Mouse (Mus musculus) hindbrain, embryonic 15.5 days (tissue): ENCODE measurements at regions not wholly inside any gene's neighbourhood (a gene's known extent, or its start where the extent isn't known, plus 50 kb on each side); places are given as distances from the start of the nearest gene placed in this dataset.

ENCODE experiments used
- ATAC-seq: fragments of 200-750 bp; cut with Nextera tagmentation; 2 replicates; pipeline ENCODE4 v1.8.0; 2017; ENCODE audit warnings: low read depth, moderate number of reproducible peaks, moderate TSS enrichment; ENCODE audit not compliant: low FRiP score
- H3K27ac ChIP-seq: fragments of 300-500 bp; sonication (generic); replicated peaks from 2 replicates; pipeline ENCODE4 v1.5.1; 2015; ENCODE audit warnings: mild to moderate bottlenecking, inconsistent platforms
- H3K27me3 ChIP-seq: fragments of 300-500 bp; sonication (generic); 2 replicates; pipeline ENCODE4 v1.6.1; 2015; ENCODE audit warnings: control low read depth, inconsistent platforms
- H3K36me3 ChIP-seq: fragments of 300-500 bp; sonication (generic); 2 replicates; pipeline ENCODE4 v1.6.1; 2015; ENCODE audit warnings: control low read depth, inconsistent platforms
- H3K4me1 ChIP-seq: fragments of 300-500 bp; sonication (generic); replicated peaks from 2 replicates; pipeline ENCODE4 v1.6.1; 2015; ENCODE audit warnings: control low read depth, inconsistent platforms
- H3K4me2 ChIP-seq: fragments of 300-500 bp; sonication (generic); 2 replicates; pipeline ENCODE4 v1.6.1; 2015; ENCODE audit warnings: moderate library complexity, mild to moderate bottlenecking, inconsistent platforms
- H3K4me3 ChIP-seq: fragments of 300-500 bp; sonication (generic); 2 replicates; pipeline ENCODE4 v1.5.1; 2015; ENCODE audit warnings: mild to moderate bottlenecking, inconsistent platforms
- H3K9ac ChIP-seq: fragments of 300-500 bp; sonication (generic); 2 replicates; pipeline ENCODE4 v1.6.1; 2015; ENCODE audit warnings: inconsistent platforms
- H3K9me3 ChIP-seq: fragments of 300-500 bp; sonication (generic); 2 replicates; pipeline ENCODE4 v1.6.1; 2016; ENCODE audit warnings: control low read depth, inconsistent platforms
- WGBS: fragments of 180-500 bp; shearing (Covaris S2); methylation state at CpG from one replicate; pipeline ENCODE4 v1.1.7; 2015; 5-methylcytosine and 5-hydroxymethylcytosine counted together

DNA sequence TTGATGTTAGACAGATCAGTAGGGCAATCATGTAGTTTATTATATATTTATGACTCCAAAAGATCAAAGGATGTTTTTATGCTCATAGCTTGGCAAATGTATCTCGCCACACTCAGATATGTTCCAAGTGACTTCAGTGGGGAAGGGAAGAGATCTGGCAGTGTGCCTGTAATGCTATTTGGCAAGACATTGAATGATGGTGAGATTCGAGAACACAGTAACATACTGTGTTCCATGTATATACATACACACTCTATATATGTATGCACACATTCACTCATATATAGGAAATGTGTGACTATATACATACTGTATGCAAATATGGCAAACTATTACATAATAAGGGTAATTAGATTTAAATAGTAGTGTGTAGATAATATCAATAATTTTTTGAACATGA, 577.3 kb upstream of the Arrdc4 start:
- no peak for ATAC-seq
- Histone ChIP-seq H3K4me3 (no peak overlapping the region), H3K9me3 (no peaks in the 10 kb centered on the region), H3K27me3 (no peaks in the 10 kb centered on the region), H3K27ac (no peak overlapping the region), H3K36me3 (no peaks in the 10 kb centered on the region), H3K4me2 (no peak overlapping the region), H3K9ac (no peak overlapping the region), H3K4me1 (no peaks in the 10 kb centered on the region)
- 72% methylated on average over 2 of the region's 2 CpGs for WGBS

DNA sequence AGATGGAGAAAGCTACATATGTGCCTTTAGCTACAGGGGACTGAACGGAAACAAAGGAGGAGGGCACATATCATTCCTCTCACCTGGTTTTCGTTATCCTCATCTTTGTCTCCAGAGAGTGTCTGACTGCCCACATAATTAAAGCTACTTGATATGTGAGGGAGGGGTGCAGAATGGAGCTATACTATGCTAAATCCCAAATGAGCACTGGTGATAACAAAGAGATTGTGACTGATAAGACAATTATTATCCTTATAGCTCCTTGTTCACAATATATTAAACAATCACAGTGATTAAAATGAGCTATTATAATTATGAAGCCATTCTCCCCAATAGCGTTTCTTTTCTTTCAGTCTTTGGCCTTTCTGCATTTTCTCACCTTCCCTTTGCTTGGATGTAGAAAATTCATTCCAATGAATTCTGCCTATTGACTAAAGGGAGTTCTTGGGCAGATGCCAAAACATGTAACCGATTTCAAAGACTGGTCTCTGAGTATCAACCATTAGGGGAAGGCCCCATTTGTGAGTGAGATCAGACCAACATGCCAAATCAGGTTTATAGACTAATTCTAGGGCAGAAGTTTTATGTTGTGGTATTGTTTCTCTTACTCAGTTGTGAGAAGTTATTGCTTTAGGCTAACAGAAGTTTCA, 528.1 kb upstream of the Arrdc4 start:
- WGBS: 43% methylated on average over 4 of the region's 4 CpGs
- no peak for ATAC-seq
- Histone ChIP-seq H3K27me3 (no peaks in the 10 kb centered on the region), H3K9me3 (no peaks in the 10 kb centered on the region), H3K4me1 (0 out of 2 replicates have a peak, but pooled peaks cover 2% of the 10 kb centered on the region), H3K4me2 (no peak overlapping the region), H3K4me3 (no peak overlapping the region), H3K36me3 (no peaks in the 10 kb centered on the region), H3K9ac (no peak overlapping the region), H3K27ac (no peak overlapping the region)

GRCm38 (mm10) chr7:69276376-69277055, 527.5 kb upstream of the Arrdc4 start:
- no peaks in the 10 kb centered on the region for H3K36me3 ChIP-seq
- no peak overlapping the region for H3K4me3 ChIP-seq
- no peak for ATAC-seq
- 67% methylated on average over 5 of the region's 5 CpGs for WGBS
- H3K27ac ChIP-seq: no peak overlapping the region
- H3K9ac ChIP-seq: no peak overlapping the region
- H3K4me2 ChIP-seq: no peak overlapping the region
- H3K27me3 ChIP-seq: no peaks in the 10 kb centered on the region
- 0 out of 2 replicates have a peak, but pooled peaks cover 2% of the 10 kb centered on the region for H3K4me1 ChIP-seq
- no peaks in the 10 kb centered on the region for H3K9me3 ChIP-seq

GRCm38 (mm10) chr7:69273670-69274069, 524.6 kb upstream of the Arrdc4 start:
- Histone ChIP-seq H3K9me3 (no peaks in the 10 kb centered on the region), H3K9ac (no peak overlapping the region), H3K4me1 (0 out of 2 replicates have a peak, but pooled peaks cover 2% of the 10 kb centered on the region), H3K36me3 (no peaks in the 10 kb centered on the region), H3K4me3 (no peak overlapping the region), H3K27me3 (no peaks in the 10 kb centered on the region), H3K4me2 (no peak overlapping the region), H3K27ac (no peak overlapping the region)
- WGBS: 81% methylated on average over 1 of the region's 1 CpGs
- no peak for ATAC-seq

- no peaks in the 10 kb centered on the region for H3K36me3 ChIP-seq
- ATAC-seq: no peak
- no peaks in the 10 kb centered on the region for H3K4me1 ChIP-seq
- WGBS: 36% methylated on average over 2 of the region's 2 CpGs
- H3K9ac ChIP-seq: no peak overlapping the region
- H3K27me3 ChIP-seq: no peaks in the 10 kb centered on the region
- H3K27ac ChIP-seq: no peak overlapping the region
- no peak overlapping the region for H3K4me3 ChIP-seq
- no peaks in the 10 kb centered on the region for H3K9me3 ChIP-seq
- no peak overlapping the region for H3K4me2 ChIP-seq
Observed at GRCm38 (mm10) chr7:69244519-69244918, 495.5 kb upstream of the Arrdc4 start.

DNA sequence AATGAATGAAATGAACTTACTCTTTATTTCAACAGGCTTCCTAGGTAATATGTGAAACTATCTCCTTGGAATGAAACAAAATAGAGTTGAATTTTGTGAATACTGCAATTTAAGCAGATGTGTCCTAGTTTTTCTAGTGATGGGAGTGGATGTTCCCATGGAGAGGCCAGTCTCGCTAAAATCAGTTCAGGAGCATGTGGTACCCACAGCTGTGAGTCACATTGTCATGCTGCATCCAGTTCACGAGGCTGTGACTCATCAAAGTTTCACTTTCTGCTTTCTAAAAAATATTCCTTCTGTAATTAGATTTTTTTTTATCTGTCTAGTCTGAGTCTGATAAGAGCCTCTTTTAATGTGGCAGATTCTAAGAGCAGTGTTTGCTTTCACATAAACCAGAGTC, 484.3 kb upstream of the Arrdc4 start:
- 81% methylated on average over 2 of the region's 2 CpGs for WGBS
- H3K36me3 ChIP-seq: no peaks in the 10 kb centered on the region
- H3K9me3 ChIP-seq: no peaks in the 10 kb centered on the region
- no peak overlapping the region for H3K9ac ChIP-seq
- ATAC-seq: no peak
- H3K4me3 ChIP-seq: no peak overlapping the region
- no peaks in the 10 kb centered on the region for H3K4me1 ChIP-seq
- H3K4me2 ChIP-seq: no peak overlapping the region
- H3K27ac ChIP-seq: no peak overlapping the region
- H3K27me3 ChIP-seq: no peaks in the 10 kb centered on the region

- no peak overlapping the region for H3K9ac ChIP-seq
- no peaks in the 10 kb centered on the region for H3K36me3 ChIP-seq
- ATAC-seq: peak; percentile 79
- WGBS: 18% methylated on average over 6 of the region's 6 CpGs
- no peak overlapping the region for H3K27ac ChIP-seq
- H3K9me3 ChIP-seq: no peaks in the 10 kb centered on the region
- no peak overlapping the region for H3K4me3 ChIP-seq
- H3K27me3 ChIP-seq: no peaks in the 10 kb centered on the region
- H3K4me2 ChIP-seq: no peak overlapping the region
- H3K4me1 ChIP-seq: no peaks in the 10 kb centered on the region; the same call in 1 of the 2 replicates
Observed at GRCm38 (mm10) chr7:69217871-69218270, 468.8 kb upstream of the Arrdc4 start.
